Mouse (Mus musculus) lung, postnatal 0 days (tissue): Measurements from ENCODE around the gene Cstad.

ENCODE experiments used
- CTCF ChIP-seq: IDR thresholded peaks from 2 replicates; pipeline ENCODE4 v1.5.1; 2016; ENCODE audit warnings: antibody characterized with exemption, mild to moderate bottlenecking
- EP300 ChIP-seq: IDR thresholded peaks from 2 replicates; pipeline ENCODE4 v1.6.1; 2016; ENCODE audit warnings: antibody characterized with exemption, mild to moderate bottlenecking, control low read depth

GRCm38 (mm10) chr2:30590909-30591308 is 3.9 kb upstream of the Cstad start:
- TF ChIP-seq CTCF = no peak
- TF ChIP-seq EP300 = no peak; the same call in 1 of the 2 replicates
